Mouse (Mus musculus) kidney, postnatal 0 days (tissue): ENCODE measurements around the gene Plk3. TPM values are rescaled to one million over a fixed set of nuclear protein-coding genes. Genes with fewer than 3 reads are reported as not detected.
A peak's percentile ranks its signal among the peaks of the same experiment; 100 is the strongest.
"Not testable (repeated sequence)": the region's sequence is repeated elsewhere in the genome, so short reads cannot be mapped to it uniquely, and the experiment has no call there.

Experiments used
- ATAC-seq: fragments of 200-750 bp; cut with Nextera tagmentation; replicated peaks from 2 replicates; pipeline ENCODE4 v1.8.0; 2017; ENCODE audit warnings: low read depth, moderate number of reproducible peaks, moderate TSS enrichment, moderate library complexity; ENCODE audit not compliant: low FRiP score
- DNase-seq: peaks from one replicate; pipeline ENCODE4 v3.0.0-alpha.2; 2016; ENCODE audit warnings: low spot score
- H3K27ac ChIP-seq: fragments of 300-500 bp; sonication (generic); 2 replicates; pipeline ENCODE4 v1.5.1; 2014; ENCODE audit warnings: mild to moderate bottlenecking
- H3K27me3 ChIP-seq: fragments of 300-500 bp; sonication (generic); 2 replicates; pipeline ENCODE4 v1.6.1; 2014; ENCODE audit warnings: low read length, mixed read lengths; ENCODE audit not compliant: insufficient read depth
- H3K36me3 ChIP-seq: fragments of 300-500 bp; sonication (generic); 2 replicates; pipeline ENCODE4 v1.6.1; 2014; ENCODE audit warnings: low read length, mixed read lengths; ENCODE audit not compliant: insufficient read depth
- H3K4me1 ChIP-seq: fragments of 300-500 bp; sonication (generic); replicated peaks from 2 replicates; pipeline ENCODE4 v1.6.1; 2014; ENCODE audit warnings: antibody characterized with exemption, low read length, mixed read lengths; ENCODE audit not compliant: insufficient read depth
- H3K4me2 ChIP-seq: fragments of 300-500 bp; sonication (generic); 2 replicates; pipeline ENCODE4 v1.6.1; 2014; ENCODE audit warnings: mild to moderate bottlenecking, low read length, moderate library complexity, mixed read lengths
- H3K4me3 ChIP-seq: fragments of 300-500 bp; sonication (generic); replicated peaks from 2 replicates; pipeline ENCODE4 v1.5.1; 2014; ENCODE audit warnings: low read depth, low read length
- H3K9ac ChIP-seq: fragments of 300-500 bp; sonication (generic); 2 replicates; pipeline ENCODE4 v1.6.1; 2014; ENCODE audit warnings: low read depth, low read length
- H3K9me3 ChIP-seq: fragments of 300-500 bp; sonication (generic); replicated peaks from 2 replicates; pipeline ENCODE4 v1.6.1; 2016; ENCODE audit warnings: low read length, inconsistent platforms, mixed read lengths
- CTCF ChIP-seq: IDR thresholded peaks from 2 replicates; pipeline ENCODE4 v1.5.1; 2016; ENCODE audit warnings: antibody characterized with exemption, low read depth, mild to moderate bottlenecking, moderate library complexity
- WGBS: fragments of 180-500 bp; shearing (Covaris S2); extraction: QIAGEN DNeasy Blood & Tissue Kit; methylation state at CpG from one replicate; pipeline ENCODE4 v1.1.7; 2014; 5-methylcytosine and 5-hydroxymethylcytosine counted together
- polyA plus RNA-seq: library from polyadenylated mRNA; unstranded; fragments of >200 nt; fragmentation: Nextera tagmentation; extraction: Ambion mirVana; gene quantifications from 2 replicates; pipeline ENCODE4 v1.2.1, GENCODE M21; 2015

Plk3 gene
- polyA plus RNA-seq = 3.7 and 4.0 TPM in 2 replicates

- H3K36me3 ChIP-seq = no peaks in the 10 kb centered on the region
- no peak within 1 kb of the TSS for H3K27ac ChIP-seq
- WGBS = 2% methylated on average over 41 of the region's 48 CpGs
- H3K9me3 ChIP-seq = no peaks in the 10 kb centered on the region
- H3K4me3 ChIP-seq = peak within 1 kb of the TSS; percentile 76
- peak within 1 kb of the TSS; percentile 95 for H3K4me2 ChIP-seq
- no peaks in the 10 kb centered on the region for H3K27me3 ChIP-seq
- TF ChIP-seq CTCF = peak; percentile 33; the same call in 1 of the 2 replicates
- no peaks in the 10 kb centered on the region; the same call in 1 of the 2 replicates for H3K4me1 ChIP-seq
- DNase-seq = peak; percentile 98
- peak within 1 kb of the TSS; percentile 82 for H3K9ac ChIP-seq
- peak; percentile 76 for ATAC-seq
These were observed at the start of gene Plk3 for GRCm38 (mm10) chr4:117133817-117134600. TSS of gene Plk3 (minus strand) at chr4:117133963.

GRCm38 (mm10) chr4:117182759-117183096, 49.0 kb upstream of the Plk3 start:
- H3K27ac ChIP-seq = peak overlapping the region; percentile 56; the same call in 1 of the 2 replicates
- not testable (repeated sequence) for H3K27me3 ChIP-seq
- 8% methylated on average over 9 of the region's 9 CpGs for WGBS

DNA sequence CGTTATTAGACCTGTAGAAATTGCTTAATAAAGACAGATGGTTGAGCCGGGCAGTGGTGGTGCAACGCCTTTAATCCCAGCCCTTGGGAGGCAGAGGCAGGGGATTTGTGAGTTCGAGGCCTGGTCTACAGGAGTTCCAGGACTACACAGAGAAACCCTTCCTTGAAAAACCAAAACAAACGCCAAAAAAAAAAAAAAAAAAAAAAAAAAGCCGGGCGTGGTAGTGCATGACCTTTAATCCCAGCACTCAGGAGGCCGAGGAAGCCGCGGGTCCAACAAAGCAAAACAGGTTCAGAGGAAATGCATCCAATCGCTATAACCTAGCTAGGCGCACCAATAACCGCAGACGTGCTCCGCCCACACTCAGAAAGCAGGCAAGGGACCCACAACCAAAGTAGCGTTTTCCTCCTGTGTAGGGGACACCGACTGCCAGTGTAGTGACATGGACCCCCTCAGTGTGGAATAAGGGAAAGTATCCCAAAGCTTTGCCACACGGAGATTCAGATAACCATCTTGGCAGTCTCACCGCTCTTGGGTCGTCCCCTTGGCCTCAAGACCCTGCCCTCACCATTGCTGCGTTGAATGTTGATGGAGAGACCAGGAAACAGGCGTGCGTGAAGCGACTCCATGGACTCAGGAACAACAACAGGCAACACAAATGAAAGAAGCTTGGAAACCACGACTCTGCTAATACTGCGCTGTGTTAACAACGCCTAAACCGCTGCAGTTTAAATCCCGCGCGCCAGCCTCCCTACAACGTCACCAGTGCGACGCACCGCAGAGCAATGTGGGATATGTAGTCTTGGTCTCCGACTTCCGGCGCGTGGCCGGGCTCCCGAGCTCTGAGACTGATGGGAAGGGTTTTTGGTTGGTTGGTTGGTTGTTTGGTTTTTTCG, 48.3 kb upstream of the Plk3 start, which contains the start of gene Kif2c:
TSS of gene Kif2c (minus strand) at position 777 of the 896 bp plus-strand sequence.
- 2% methylated on average over 42 of the region's 42 CpGs for WGBS
- peak within 1 kb of the TSS; percentile 84 for H3K4me2 ChIP-seq
- H3K9me3 ChIP-seq = no peaks in the 10 kb centered on the region
- H3K4me3 ChIP-seq = peak within 1 kb of the TSS; percentile 57
- H3K27me3 ChIP-seq = no peaks in the 10 kb centered on the region
- peaks cover 12% of the 10 kb centered on the region for H3K36me3 ChIP-seq
- H3K27ac ChIP-seq = peak within 1 kb of the TSS; percentile 56; the same call in 1 of the 2 replicates
- peak within 1 kb of the TSS; percentile 50 for H3K9ac ChIP-seq
- peak; percentile 95 for ATAC-seq
- DNase-seq = peak; percentile 95
- 0 out of 2 replicates have a peak, but pooled peaks have one; percentile 3 for TF ChIP-seq CTCF
- H3K4me1 ChIP-seq = no peaks in the 10 kb centered on the region; the same call in 1 of the 2 replicates

More at GRCm38 (mm10) chr4:117182759-117183096, 49.0 kb upstream of the Plk3 start:
- not testable (repeated sequence) for H3K9me3 ChIP-seq, H3K36me3 ChIP-seq, H3K4me1 ChIP-seq
- Histone ChIP-seq H3K9ac (peak overlapping the region; percentile 46; the same call in 1 of the 2 replicates), H3K4me3 (peak overlapping the region; percentile 57), H3K4me2 (peak overlapping the region; percentile 84)
- ATAC-seq (peak; percentile 30; the same call in 1 of the 2 replicates), DNase-seq (peak; percentile 18)

DNA sequence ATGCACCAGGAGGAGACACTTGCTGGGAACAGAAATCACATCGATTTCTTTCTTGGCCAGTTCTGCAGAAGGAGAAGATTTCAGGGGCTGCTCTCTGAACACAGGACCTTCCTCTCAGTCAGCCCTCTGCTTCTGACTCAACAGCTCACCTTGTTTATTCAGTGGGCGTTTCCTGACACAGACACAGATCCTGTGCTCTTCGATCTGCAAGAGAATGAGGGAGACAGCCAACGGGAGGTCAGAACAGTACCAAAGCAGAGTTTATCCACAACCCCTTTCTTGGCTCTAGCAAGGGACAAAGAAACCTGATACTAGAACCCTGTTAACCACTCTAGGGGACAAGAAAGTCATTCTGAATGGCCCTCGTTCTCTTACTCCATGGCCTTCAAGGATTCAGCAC, 36.2 kb upstream of the Plk3 start:
- Histone ChIP-seq H3K9ac (no peak overlapping the region), H3K27ac (no peak overlapping the region), H3K4me2 (no peak overlapping the region), H3K36me3 (peaks cover 41% of the 10 kb centered on the region; the same call in 1 of the 2 replicates), H3K4me3 (no peak overlapping the region), H3K4me1 (no peaks in the 10 kb centered on the region), H3K9me3 (no peaks in the 10 kb centered on the region), H3K27me3 (no peaks in the 10 kb centered on the region)
- no peak for ATAC-seq
- no peak for DNase-seq
- 85% methylated on average over 5 of the region's 5 CpGs for WGBS
- no peak for TF ChIP-seq CTCF

GRCm38 (mm10) chr4:117161183-117161582, 27.4 kb upstream of the Plk3 start:
- ATAC-seq (no peak), DNase-seq (no peak)
- WGBS = 57% methylated on average over 4 of the region's 4 CpGs
- TF ChIP-seq CTCF = no peak
- H3K9ac ChIP-seq = no peak overlapping the region
- no peak overlapping the region for H3K27ac ChIP-seq
- H3K27me3 ChIP-seq = no peaks in the 10 kb centered on the region
- peaks cover 31% of the 10 kb centered on the region for H3K36me3 ChIP-seq
- H3K4me3 ChIP-seq = no peak overlapping the region
- H3K4me2 ChIP-seq = no peak overlapping the region
- H3K4me1 ChIP-seq = no peaks in the 10 kb centered on the region
- H3K9me3 ChIP-seq = no peaks in the 10 kb centered on the region

GRCm38 (mm10) chr4:117159666-117160065, 25.9 kb upstream of the Plk3 start:
- no peak overlapping the region for H3K27ac ChIP-seq
- no peak overlapping the region for H3K9ac ChIP-seq
- no peaks in the 10 kb centered on the region for H3K9me3 ChIP-seq
- ATAC-seq = no peak
- WGBS = 84% methylated on average over 10 of the region's 10 CpGs
- H3K36me3 ChIP-seq = peaks cover 23% of the 10 kb centered on the region
- no peaks in the 10 kb centered on the region for H3K4me1 ChIP-seq
- no peak for TF ChIP-seq CTCF
- H3K4me3 ChIP-seq = no peak overlapping the region
- no peak for DNase-seq
- no peaks in the 10 kb centered on the region for H3K27me3 ChIP-seq
- H3K4me2 ChIP-seq = no peak overlapping the region
